Comparison of ENCODE assay signal across 17 mouse cellular contexts in genomic region chr4:148056246-148056645, GRCm38 (mm10). TPM values are rescaled to one million over a fixed set of nuclear protein-coding genes. Genes with fewer than 3 reads are reported as not detected.
DNase-seq lines count a peak whose midpoint lies in the region; ATAC-seq and TF ChIP-seq lines count a peak whose summit lies in the region.
"Had no signal": no experiment of that assay in that cellular context is flagged by ENCODE, and none has a peak within 500 bp of the region (broad histone marks: within the 10 kb centered on the region; RNA-seq: fewer than 3 reads in every experiment).

No protein-coding gene starts in this region.

- H3K4me2 ChIP-seq in limb, embryonic 14.5 days (replicated peaks; ENCODE audit: low read depth, low read length, severe bottlenecking): no peak overlapping the region
- H3K4me2 ChIP-seq in forebrain, embryonic 16.5 days (ENCODE audit: low read length): no peak overlapping the region
- H3K4me2 ChIP-seq: forebrain, embryonic 12.5 days; midbrain, embryonic 12.5 days had no signal

- no peak overlapping the region for H3K9ac ChIP-seq in limb, embryonic 14.5 days (ENCODE audit: low read depth, low read length, severe bottlenecking)
- no peak overlapping the region for H3K9ac ChIP-seq in forebrain, embryonic 16.5 days (replicated peaks; ENCODE audit: low read depth, low read length)
- H3K9ac ChIP-seq: forebrain, embryonic 12.5 days; midbrain, embryonic 12.5 days had no signal

- peak; percentile 82 for DNase-seq in gastrocnemius, adult 2 months
- no peak for DNase-seq in gastrocnemius, postnatal 36 days
- peak; percentile 47 for DNase-seq in kidney, adult 18-20 months
- no peak for DNase-seq in kidney, postnatal 4 days
- DNase-seq in gastrocnemius, postnatal 14 days: peak; percentile 65
- no peak for DNase-seq in limb, embryonic 14.5 days (ENCODE audit: low spot score)
- DNase-seq: cerebellum, adult 11-12 months; lung, postnatal 10 days; right cerebral cortex, postnatal 4 days; thymus, postnatal 14 days had no signal

- WGBS in limb, embryonic 14.5 days: 83% methylated on average over 7 of the region's 7 CpGs
- WGBS in forebrain, embryonic 16.5 days: 83% methylated on average over 7 of the region's 7 CpGs

- H3K4me3 ChIP-seq in gastrocnemius, adult 2 months: peak overlapping the region; percentile 54
- no peak overlapping the region for H3K4me3 ChIP-seq in limb, embryonic 14.5 days (replicated peaks; ENCODE audit: low read length)
- H3K4me3 ChIP-seq in forebrain, embryonic 16.5 days (replicated peaks; ENCODE audit: low read length): no peak overlapping the region
- H3K4me3 ChIP-seq: forebrain, embryonic 12.5 days; midbrain, embryonic 12.5 days had no signal

- H3K27ac ChIP-seq in gastrocnemius, adult 2 months: peak overlapping the region; percentile 97
- H3K27ac ChIP-seq in limb, embryonic 14.5 days (replicated peaks; ENCODE audit: low read depth, low read length): no peak overlapping the region
- H3K27ac ChIP-seq in forebrain, embryonic 16.5 days (ENCODE audit: low read length): no peak overlapping the region
- H3K27ac ChIP-seq: forebrain, embryonic 12.5 days; midbrain, embryonic 12.5 days had no signal

- H3K9me3 ChIP-seq in limb, embryonic 14.5 days (ENCODE audit: control insufficient read depth, low read length): no peaks in the 10 kb centered on the region
- no peaks in the 10 kb centered on the region for H3K9me3 ChIP-seq in forebrain, embryonic 16.5 days (ENCODE audit: control insufficient read depth, low read length)
- H3K9me3 ChIP-seq: forebrain, embryonic 12.5 days; midbrain, embryonic 12.5 days had no signal

- no peaks in the 10 kb centered on the region for H3K27me3 ChIP-seq in limb, embryonic 14.5 days (ENCODE audit: control insufficient read depth, insufficient read depth, low read length)
- H3K27me3 ChIP-seq in forebrain, embryonic 16.5 days (replicated peaks; ENCODE audit: control insufficient read depth, insufficient read depth, low read length): no peaks in the 10 kb centered on the region
- H3K27me3 ChIP-seq: forebrain, embryonic 12.5 days; midbrain, embryonic 12.5 days had no signal

- no peaks in the 10 kb centered on the region for H3K4me1 ChIP-seq in limb, embryonic 14.5 days (ENCODE audit: control insufficient read depth, insufficient read depth, low read length)
- H3K4me1 ChIP-seq in forebrain, embryonic 16.5 days (replicated peaks; ENCODE audit: control insufficient read depth, insufficient read depth, low read length): peaks cover 6% of the 10 kb centered on the region; the same call in 1 of the 2 replicates
- H3K4me1 ChIP-seq: forebrain, embryonic 12.5 days; midbrain, embryonic 12.5 days had no signal

- peak; percentile 35; the same call in 1 of the 2 replicates for ATAC-seq in limb, embryonic 14.5 days (ENCODE audit: low FRiP score, low read depth)
- no peak for ATAC-seq in forebrain, embryonic 16.5 days
- ATAC-seq: activated CD4-positive, CD25-positive, alpha-beta regulatory T cell, adult 4 months had no signal

- H3K36me3 ChIP-seq in limb, embryonic 14.5 days (ENCODE audit: control insufficient read depth, insufficient read depth, low read length): peaks cover 70% of the 10 kb centered on the region
- H3K36me3 ChIP-seq in forebrain, embryonic 16.5 days (ENCODE audit: control insufficient read depth, insufficient read depth): peaks cover 15% of the 10 kb centered on the region

- intact Hi-C loops in gastrocnemius, adult 2 months (cut with DNase I): loop anchor here (1.0 kb wide), 1 partner anchor 17 kb away; the partner anchor contains the start of gene Mthfr
- intact Hi-C loops in gastrocnemius, postnatal 36 days (cut with DNase I): no loop called here
- intact Hi-C loops in gastrocnemius, postnatal 14 days (cut with DNase I; ENCODE audit: low total_unique reads): no loop called here

- no peak for TF ChIP-seq POLR2A in limb, embryonic 14.5 days (IDR thresholded peaks at IDR 0.05; ENCODE audit: borderline replicate concordance, extremely low read depth, insufficient read depth, insufficient read length)

- no peak for TF ChIP-seq CTCF in gastrocnemius, adult 2 months (IDR thresholded peaks at IDR 0.05)

RNA-seq across cellular contexts. Expression of gene Mthfr, which starts 17.4 kb away (rescaled TPM):
- total RNA-seq in gastrocnemius, adult 2 months (2021): 10 to 100 TPM in 1 of 2 experiments, 1 to 10 TPM in 1; 6.9 to 14.2 TPM
- 1 to 10 TPM; 5.6 to 9.6 TPM for total RNA-seq in gastrocnemius, postnatal 36 days (2021)
- total RNA-seq in gastrocnemius, postnatal 14 days (2021): 10 to 100 TPM; 12.0 to 12.3 TPM
- polyA plus RNA-seq in limb, embryonic 14.5 days (2012; rRNA removed): 37.4 and 44.8 TPM in 2 replicates
- 18.9 and 21.0 TPM in 2 replicates for polyA plus RNA-seq in limb, embryonic 14.5 days (2014; fragmentation: Nextera tagmentation; extraction: Ambion mirVana)
- 17.3 and 22.0 TPM in 2 replicates for polyA plus RNA-seq in forebrain, embryonic 16.5 days (2015; fragmentation: Nextera tagmentation; extraction: Ambion mirVana)

RNA-seq across cellular contexts. Expression of gene Clcn6, which starts 17.6 kb away (rescaled TPM):
- 1 to 10 TPM; 4.7 to 5.0 TPM for total RNA-seq in gastrocnemius, adult 2 months (2021)
- 1 to 10 TPM; 3.9 to 4.6 TPM for total RNA-seq in gastrocnemius, postnatal 36 days (2021)
- 1 to 10 TPM; 4.7 to 5.4 TPM for total RNA-seq in gastrocnemius, postnatal 14 days (2021)
- polyA plus RNA-seq in limb, embryonic 14.5 days (2012; rRNA removed): 22.5 and 28.1 TPM in 2 replicates
- 5.2 and 6.9 TPM in 2 replicates for polyA plus RNA-seq in limb, embryonic 14.5 days (2014; fragmentation: Nextera tagmentation; extraction: Ambion mirVana)
- 34.3 and 40.6 TPM in 2 replicates for polyA plus RNA-seq in forebrain, embryonic 16.5 days (2015; fragmentation: Nextera tagmentation; extraction: Ambion mirVana)

RNA-seq across cellular contexts. Expression of gene Agtrap, which starts 31.6 kb away (rescaled TPM):
- 10 to 100 TPM in 1 of 2 experiments, 1 to 10 TPM in 1; 9.8 to 12.6 TPM for total RNA-seq in gastrocnemius, adult 2 months (2021)
- 10 to 100 TPM in 1 of 2 experiments, 1 to 10 TPM in 1; 9.8 to 11.4 TPM for total RNA-seq in gastrocnemius, postnatal 36 days (2021)
- 10 to 100 TPM; 12.3 to 14.7 TPM for total RNA-seq in gastrocnemius, postnatal 14 days (2021)
- polyA plus RNA-seq in limb, embryonic 14.5 days (2012; rRNA removed): 11.0 and 14.6 TPM in 2 replicates
- 17.6 and 20.1 TPM in 2 replicates for polyA plus RNA-seq in limb, embryonic 14.5 days (2014; fragmentation: Nextera tagmentation; extraction: Ambion mirVana)
- 4.7 and 5.5 TPM in 2 replicates for polyA plus RNA-seq in forebrain, embryonic 16.5 days (2015; fragmentation: Nextera tagmentation; extraction: Ambion mirVana)

RNA-seq across cellular contexts. Expression of gene Nppa, which starts 55.7 kb away (rescaled TPM):
- total RNA-seq in gastrocnemius, adult 2 months (2021): not detected
- total RNA-seq in gastrocnemius, postnatal 36 days (2021): not detected
- total RNA-seq in gastrocnemius, postnatal 14 days (2021): not detected
- polyA plus RNA-seq in limb, embryonic 14.5 days (2012; rRNA removed): 0.33 TPM in 1 of 2 replicates, not detected in the other
- 0.87 and 1.0 TPM in 2 replicates for polyA plus RNA-seq in limb, embryonic 14.5 days (2014; fragmentation: Nextera tagmentation; extraction: Ambion mirVana)
- polyA plus RNA-seq in forebrain, embryonic 16.5 days (2015; fragmentation: Nextera tagmentation; extraction: Ambion mirVana): 0.83 TPM in 1 of 2 replicates, not detected in the other
- total RNA-seq: granulocyte monocyte progenitor cell, adult 5-6 weeks; left cerebral cortex, postnatal 36 days; MEL had no signal
- polyA plus RNA-seq: activated CD4-positive, CD25-positive, alpha-beta regulatory T cell, adult 4 months had no signal

Comparison
In these comparisons a context has a peak if more than half of its experiments do, and no peak if none do; other contexts are left out.
1. DNase-seq: peak in gastrocnemius, adult 2 months (single experiment), kidney, adult 18-20 months (single experiment) and gastrocnemius, postnatal 14 days (single experiment); none in gastrocnemius, postnatal 36 days (0 of 2), kidney, postnatal 4 days (0 of 2) and limb, embryonic 14.5 days (single experiment).